Mouse (Mus musculus) midbrain, embryonic 12.5 days (tissue): ENCODE results near the gene 4933405L10Rik. TPM values are rescaled to one million over a fixed set of nuclear protein-coding genes. Genes with fewer than 3 reads are reported as not detected.

Experiments
- polyA plus RNA-seq: library from polyadenylated mRNA; unstranded; fragments of >200 nt; fragmentation: Nextera tagmentation; extraction: Ambion mirVana; gene quantifications from 2 replicates; pipeline ENCODE4 v1.2.1, GENCODE M21; 2016

The 4933405L10Rik gene
- polyA plus RNA-seq, 1 experiment from 2014 or later: 0.27 TPM

Other genes starting within 250 kb of the 4933405L10Rik start
- gene Tppp3, start 236.1 kb upstream of the 4933405L10Rik start, polyA plus RNA-seq: 86.8 and 94.2 TPM in 2 replicates
- gene Zdhhc1, start 210.8 kb upstream of the 4933405L10Rik start, polyA plus RNA-seq: 29.9 and 30.9 TPM in 2 replicates
- gene Hsd11b2, start 188.9 kb upstream of the 4933405L10Rik start, polyA plus RNA-seq: 20.1 and 23.5 TPM in 2 replicates
- 107 and 110 TPM in 2 replicates for gene Atp6v0d1, start 141.6 kb upstream of the 4933405L10Rik start, polyA plus RNA-seq
- gene Ripor1, start 102.4 kb upstream of the 4933405L10Rik start, polyA plus RNA-seq: 19.5 and 21.7 TPM in 2 replicates
- gene Ctcf, start 71.1 kb upstream of the 4933405L10Rik start, polyA plus RNA-seq: 157 TPM in 2 replicates
- 1.3 TPM in 1 of 2 replicates, not detected in the other for gene Agrp, start 70.3 kb upstream of the 4933405L10Rik start, polyA plus RNA-seq
- 8.7 and 9.0 TPM in 2 replicates for gene Carmil2, start 21.4 kb upstream of the 4933405L10Rik start, polyA plus RNA-seq
- gene Acd, start 6.6 kb upstream of the 4933405L10Rik start, polyA plus RNA-seq: 82.8 and 89.5 TPM in 2 replicates
- 31.7 and 32.7 TPM in 2 replicates for gene Pard6a, start 6.5 kb upstream of the 4933405L10Rik start, polyA plus RNA-seq
- 28.6 and 32.6 TPM in 2 replicates for gene Enkd1, start 555 bp downstream of the 4933405L10Rik start, polyA plus RNA-seq
- gene Gfod2, start 51.0 kb downstream of the 4933405L10Rik start, polyA plus RNA-seq: 52.9 and 58.8 TPM in 2 replicates
- 15.0 and 15.1 TPM in 2 replicates for gene Ranbp10, start 119.7 kb downstream of the 4933405L10Rik start, polyA plus RNA-seq
- 0.22 and 0.63 TPM in 2 replicates for gene Tsnaxip1, start 120.1 kb downstream of the 4933405L10Rik start, polyA plus RNA-seq
- 66.3 and 67.0 TPM in 2 replicates for gene Cenpt, start 145.6 kb downstream of the 4933405L10Rik start, polyA plus RNA-seq
- gene Thap11, start 147.5 kb downstream of the 4933405L10Rik start, polyA plus RNA-seq: 76.7 and 78.6 TPM in 2 replicates
- 280 and 286 TPM in 2 replicates for gene Nutf2, start 152.9 kb downstream of the 4933405L10Rik start, polyA plus RNA-seq
- gene Edc4, start 173.2 kb downstream of the 4933405L10Rik start, polyA plus RNA-seq: 73.3 and 75.9 TPM in 2 replicates
- gene Nrn1l, start 185.9 kb downstream of the 4933405L10Rik start, polyA plus RNA-seq: 0.43 and 0.82 TPM in 2 replicates
- gene Pskh1, start 192.8 kb downstream of the 4933405L10Rik start, polyA plus RNA-seq: 23.0 and 23.2 TPM in 2 replicates
- 2.3 and 3.4 TPM in 2 replicates for gene Ctrl, start 226.2 kb downstream of the 4933405L10Rik start, polyA plus RNA-seq
- gene Psmb10, start 230.8 kb downstream of the 4933405L10Rik start, polyA plus RNA-seq: 21.4 and 25.8 TPM in 2 replicates
- 0.45 and 0.99 TPM in 2 replicates for gene Lcat, start 235.7 kb downstream of the 4933405L10Rik start, polyA plus RNA-seq